Mouse (Mus musculus) heart, embryonic 10.5 days (tissue): Measurements from ENCODE around the gene Srp54b. TPM values are rescaled to one million over a fixed set of nuclear protein-coding genes. Genes with fewer than 3 reads are reported as not detected.
"Not testable (repeated sequence)": the region's sequence is repeated elsewhere in the genome, so short reads cannot be mapped to it uniquely, and the experiment has no call there.

Experiments used
- DNase-seq: peaks from one replicate; pipeline ENCODE4 v3.0.0-alpha.2; 2017; ENCODE audit warnings: low spot score
- H3K27ac ChIP-seq: fragments of 300-500 bp; sonication (generic); 2 replicates; pipeline ENCODE4 v1.5.1; 2016; ENCODE audit warnings: mild to moderate bottlenecking
- H3K27me3 ChIP-seq: fragments of 300-500 bp; sonication (generic); 2 replicates; pipeline ENCODE4 v1.6.1; 2016; ENCODE audit warnings: mild to moderate bottlenecking; ENCODE audit not compliant: poor library complexity, insufficient read depth, severe bottlenecking
- H3K36me3 ChIP-seq: fragments of 300-500 bp; sonication (generic); 2 replicates; pipeline ENCODE4 v1.6.1; 2016; ENCODE audit warnings: mild to moderate bottlenecking, moderate library complexity
- H3K4me1 ChIP-seq: fragments of 300-500 bp; sonication (generic); 2 replicates; pipeline ENCODE4 v1.6.1; 2016; ENCODE audit warnings: mild to moderate bottlenecking
- H3K4me3 ChIP-seq: fragments of 300-500 bp; sonication (generic); 2 replicates; pipeline ENCODE4 v1.5.1; 2016; ENCODE audit warnings: mild to moderate bottlenecking, moderate library complexity
- H3K9me3 ChIP-seq: fragments of 300-500 bp; sonication (generic); 2 replicates; pipeline ENCODE4 v1.6.1; 2016; ENCODE audit warnings: mild to moderate bottlenecking, moderate library complexity
- WGBS: fragments of 180-500 bp; shearing (Covaris S2); methylation state at CpG from one replicate; pipeline ENCODE4 v1.1.7; 2016; 5-methylcytosine and 5-hydroxymethylcytosine counted together
- polyA plus RNA-seq: library from polyadenylated mRNA; unstranded; fragments of >200 nt; fragmentation: Nextera tagmentation; extraction: Ambion mirVana; gene quantifications from 2 replicates; pipeline ENCODE4 v1.2.1, GENCODE M21; 2016

Srp54b gene
- polyA plus RNA-seq, 1 experiment from 2014 or later = 50.8 TPM

GRCm38 (mm10) chr12:55229626-55230519 is 75.0 kb downstream of the Srp54b start, which contains the start of gene Srp54c:
TSS of gene Srp54c (plus strand) at chr12:55230168.
- not testable (repeated sequence) for H3K4me1 ChIP-seq, H3K36me3 ChIP-seq, H3K27ac ChIP-seq, DNase-seq, H3K9me3 ChIP-seq, H3K27me3 ChIP-seq
- peak within 1 kb of the TSS; percentile 46 for H3K4me3 ChIP-seq
- no CpG with 5 or more reads among the region's 57 CpGs for WGBS

GRCm38 (mm10) chr12:55230520-55230861 is 75.6 kb downstream of the Srp54b start:
- not testable (repeated sequence) for H3K27me3 ChIP-seq, H3K9me3 ChIP-seq, H3K36me3 ChIP-seq, DNase-seq, H3K27ac ChIP-seq, H3K4me1 ChIP-seq
- WGBS = 0% methylated on average over 14 of the region's 25 CpGs
- peak overlapping the region; percentile 46 for H3K4me3 ChIP-seq

Other genes starting within 250 kb of the Srp54b start
- not detected in 2 replicates for gene Gm20403, start 168.6 kb upstream of the Srp54b start, polyA plus RNA-seq
- gene Baz1a, start 140.8 kb upstream of the Srp54b start, polyA plus RNA-seq = 15.1 and 24.7 TPM in 2 replicates
- 30.8 and 39.8 TPM in 2 replicates for gene 2700097O09Rik, start 75.0 kb upstream of the Srp54b start, polyA plus RNA-seq
- gene Srp54a, start 74.8 kb upstream of the Srp54b start, polyA plus RNA-seq = 152 and 156 TPM in 2 replicates
- 15.1 and 17.2 TPM in 2 replicates for gene Fam177a, start 30.6 kb upstream of the Srp54b start, polyA plus RNA-seq
- 2.0 TPM in 1 of 2 replicates, not detected in the other for gene 1700047I17Rik2, start 44.5 kb downstream of the Srp54b start, polyA plus RNA-seq
- 54.2 and 56.3 TPM in 2 replicates for gene Srp54c, start 75.1 kb downstream of the Srp54b start, polyA plus RNA-seq
- 13.3 and 14.2 TPM in 2 replicates for gene 1110008L16Rik, start 144.5 kb downstream of the Srp54b start, polyA plus RNA-seq
- gene Ppp2r3c, start 147.9 kb downstream of the Srp54b start, polyA plus RNA-seq = 11.0 and 14.2 TPM in 2 replicates
- gene Psma6, start 229.1 kb downstream of the Srp54b start, polyA plus RNA-seq = 365 and 409 TPM in 2 replicates